Mouse (Mus musculus): ENCODE data around the gene Arid1b. TPM values are rescaled to one million over a fixed set of nuclear protein-coding genes. Genes with fewer than 3 reads are reported as not detected.

Gene Arid1b
- total and polyA plus RNA-seq, 3 experiments: 6.1 to 12.4 (median 9.7) TPM

GRCm38 (mm10) chr17:5215352-5215751 is 221.2 kb downstream of the Arid1b start:
- H3K4me1 ChIP-seq (ENCODE audit: control insufficient read depth in 1 of 2, insufficient read depth in 2 of 2): peaks cover 5 to 53% of the 10 kb centered on the region in 2 experiments
- no peak overlapping the region for H3K9ac ChIP-seq (ENCODE audit: insufficient read depth, low read depth)
- in situ Hi-C loops (cut with MboI; ENCODE audit: low pct_ligation_motif_present, low pct_unique_long_range_greater_than_20kb, low sequenced_read_pairs): no loop called here
- H3K36me3 ChIP-seq (replicated peaks in 1 of 2; ENCODE audit: control insufficient read depth in 1 of 2, insufficient read depth in 1 of 2, low read length in 1 of 2): peaks cover 0 to 24% of the 10 kb centered on the region in 2 experiments
- no peaks in the 10 kb centered on the region for H3K9me3 ChIP-seq (replicated peaks; ENCODE audit: low read length)
- H3K79me2 ChIP-seq (replicated peaks; ENCODE audit: control insufficient read depth, extremely low read depth, insufficient read depth, poor library complexity, severe bottlenecking): no peaks in the 10 kb centered on the region; the same call in 1 of the 2 replicates
- H3K4me2 ChIP-seq (ENCODE audit: insufficient read depth, low read depth, poor library complexity, severe bottlenecking): no peak overlapping the region
- no peak overlapping the region for H3K4me3 ChIP-seq (replicated peaks in 1 of 3; ENCODE audit: low read depth in 2 of 3, low read length in 2 of 3, poor library complexity in 1 of 3)
- no peak for DNase-seq (ENCODE audit: extremely low read depth)
- H3K27ac ChIP-seq (ENCODE audit: insufficient read depth, low read depth): no peak overlapping the region
- TF ChIP-seq USF1 (IDR thresholded peaks at IDR 0.05; ENCODE audit: low read depth, low read length) (no peak), E2F4 (IDR thresholded peaks at IDR 0.05; ENCODE audit: insufficient replicate concordance, low read depth, low read length) (no peak), POLR2AphosphoS2 (IDR thresholded peaks at IDR 0.05; ENCODE audit: low read depth, low read length) (no peak), NELFE (IDR thresholded peaks at IDR 0.05; ENCODE audit: low read depth, low read length) (no peak), JUN (IDR thresholded peaks at IDR 0.05; ENCODE audit: insufficient read depth, low read depth, low read length) (no peak), CTCF (conservative IDR thresholded peaks at IDR 0.05 in 1 of 2, IDR thresholded peaks at IDR 0.05 in 1 of 2; ENCODE audit: low read depth in 2 of 2, low read length in 2 of 2) (no peak)
- dilution Hi-C loops (cut with MboI; ENCODE audit: extremely low pct_ligation_motif_present, extremely low pct_unique_long_range_greater_than_20kb, low sequenced_read_pairs): no loop called here
- no peaks in the 10 kb centered on the region for H3K27me3 ChIP-seq (replicated peaks)

- Histone ChIP-seq H3K9me3 (replicated peaks; ENCODE audit: low read length) (no peaks in the 10 kb centered on the region), H3K9ac (ENCODE audit: insufficient read depth, low read depth) (no peak overlapping the region), H3K36me3 (replicated peaks in 1 of 2; ENCODE audit: control insufficient read depth in 1 of 2, insufficient read depth in 1 of 2, low read length in 1 of 2) (peaks cover 0 to 23% of the 10 kb centered on the region in 2 experiments), H3K27me3 (replicated peaks) (no peaks in the 10 kb centered on the region), H3K27ac (ENCODE audit: insufficient read depth, low read depth) (no peak overlapping the region), H3K4me3 (replicated peaks in 1 of 3; ENCODE audit: low read depth in 2 of 3, low read length in 2 of 3, poor library complexity in 1 of 3) (no peak overlapping the region), H3K4me2 (ENCODE audit: insufficient read depth, low read depth, poor library complexity, severe bottlenecking) (no peak overlapping the region), H3K79me2 (replicated peaks; ENCODE audit: control insufficient read depth, extremely low read depth, insufficient read depth, poor library complexity, severe bottlenecking) (no peaks in the 10 kb centered on the region; the same call in 1 of the 2 replicates), H3K4me1 (ENCODE audit: control insufficient read depth in 1 of 2, insufficient read depth in 2 of 2) (peaks cover 0 to 49% of the 10 kb centered on the region in 2 experiments; a peak in 2 of 4 replicates)
- no peak for TF ChIP-seq ZC3H11A (IDR thresholded peaks at IDR 0.05; ENCODE audit: low read depth, low read length)
- TF ChIP-seq ZMIZ1 (IDR thresholded peaks at IDR 0.05; ENCODE audit: low read depth, low read length): no peak
- TF ChIP-seq MAFK (IDR thresholded peaks at IDR 0.05; ENCODE audit: insufficient replicate concordance, low read length): no peak
- in situ Hi-C loops (cut with MboI; ENCODE audit: low pct_ligation_motif_present, low pct_unique_long_range_greater_than_20kb, low sequenced_read_pairs): no loop called here
- dilution Hi-C loops (cut with MboI; ENCODE audit: extremely low pct_ligation_motif_present, extremely low pct_unique_long_range_greater_than_20kb, low sequenced_read_pairs): no loop called here
- no peak for DNase-seq (ENCODE audit: extremely low read depth)
These were observed 222.9 kb downstream of the Arid1b start for GRCm38 (mm10) chr17:5216965-5217546.

GRCm38 (mm10) chr17:5217852-5218845 is 224.0 kb downstream of the Arid1b start:
- dilution Hi-C loops (cut with MboI; ENCODE audit: extremely low pct_ligation_motif_present, extremely low pct_unique_long_range_greater_than_20kb, low sequenced_read_pairs) (no loop called here), in situ Hi-C loops (cut with MboI; ENCODE audit: low pct_ligation_motif_present, low pct_unique_long_range_greater_than_20kb, low sequenced_read_pairs) (no loop called here)
- no peaks in the 10 kb centered on the region; the same call in 1 of the 2 replicates for H3K79me2 ChIP-seq (replicated peaks; ENCODE audit: control insufficient read depth, extremely low read depth, insufficient read depth, poor library complexity, severe bottlenecking)
- H3K9ac ChIP-seq (ENCODE audit: insufficient read depth, low read depth): no peak overlapping the region
- TF ChIP-seq ETS1 (conservative IDR thresholded peaks at IDR 0.05; ENCODE audit: low read depth, low read length) (no peak), ELF1 (IDR thresholded peaks at IDR 0.05; ENCODE audit: low read depth, low read length) (no peak), NRF1 (IDR thresholded peaks at IDR 0.05; ENCODE audit: low read depth, low read length) (no peak), UBTF (IDR thresholded peaks at IDR 0.05; ENCODE audit: low read depth, low read length) (no peak), CTCF (conservative IDR thresholded peaks at IDR 0.05 in 1 of 2, IDR thresholded peaks at IDR 0.05 in 1 of 2; ENCODE audit: low read depth in 2 of 2, low read length in 2 of 2) (peak in 1 of 2 experiments; percentile 34; a peak in 2 of 4 replicates), GABPA (IDR thresholded peaks at IDR 0.05; ENCODE audit: insufficient replicate concordance, low read depth, low read length) (no peak), MYC (IDR thresholded peaks at IDR 0.05; ENCODE audit: low read depth, low read length) (no peak)
- no peaks in the 10 kb centered on the region for H3K9me3 ChIP-seq (replicated peaks; ENCODE audit: low read length)
- H3K27ac ChIP-seq (ENCODE audit: insufficient read depth, low read depth): no peak overlapping the region
- DNase-seq (ENCODE audit: extremely low read depth): no peak
- peaks cover 0 to 51% of the 10 kb centered on the region in 2 experiments; a peak in 2 of 4 replicates for H3K4me1 ChIP-seq (ENCODE audit: control insufficient read depth in 1 of 2, insufficient read depth in 2 of 2)
- peaks cover 0 to 19% of the 10 kb centered on the region in 2 experiments for H3K36me3 ChIP-seq (replicated peaks in 1 of 2; ENCODE audit: control insufficient read depth in 1 of 2, insufficient read depth in 1 of 2, low read length in 1 of 2)
- no peak overlapping the region for H3K4me3 ChIP-seq (replicated peaks in 1 of 3; ENCODE audit: low read depth in 2 of 3, low read length in 2 of 3, poor library complexity in 1 of 3)
- H3K4me2 ChIP-seq (ENCODE audit: insufficient read depth, low read depth, poor library complexity, severe bottlenecking): no peak overlapping the region
- no peaks in the 10 kb centered on the region for H3K27me3 ChIP-seq (replicated peaks)

Measured in CH12.LX (cell line).